Mouse (Mus musculus) stomach, postnatal 0 days (tissue): ENCODE data around the gene Tmem232. TPM values are rescaled to one million over a fixed set of nuclear protein-coding genes. Genes with fewer than 3 reads are reported as not detected.
"Not testable (repeated sequence)": the region's sequence is repeated elsewhere in the genome, so short reads cannot be mapped to it uniquely, and the experiment has no call there.

ENCODE experiments used
- ATAC-seq: fragments of 200-750 bp; cut with Nextera tagmentation; 2 replicates; pipeline ENCODE4 v1.8.0; 2017; ENCODE audit not compliant: low FRiP score, low TSS enrichment
- DNase-seq: peaks from one replicate; pipeline ENCODE4 v3.0.0-alpha.2; 2016; ENCODE audit warnings: low spot score
- H3K27ac ChIP-seq: fragments of 300-500 bp; sonication (generic); replicated peaks from 2 replicates; pipeline ENCODE4 v1.5.1; 2014; ENCODE audit warnings: mild to moderate bottlenecking, control low read depth
- H3K27me3 ChIP-seq: fragments of 300-500 bp; sonication (generic); 2 replicates; pipeline ENCODE4 v1.6.1; 2014; ENCODE audit warnings: low read length; ENCODE audit not compliant: control insufficient read depth, insufficient read depth
- H3K36me3 ChIP-seq: fragments of 300-500 bp; sonication (generic); 2 replicates; pipeline ENCODE4 v1.6.1; 2014; ENCODE audit warnings: low read length, mixed read lengths; ENCODE audit not compliant: control insufficient read depth, insufficient read depth
- H3K4me1 ChIP-seq: fragments of 300-500 bp; sonication (generic); replicated peaks from 2 replicates; pipeline ENCODE4 v1.6.1; 2014; ENCODE audit warnings: antibody characterized with exemption; ENCODE audit not compliant: control insufficient read depth, insufficient read depth
- H3K4me2 ChIP-seq: fragments of 300-500 bp; sonication (generic); replicated peaks from 2 replicates; pipeline ENCODE4 v1.6.1; 2014; ENCODE audit warnings: low read depth, mild to moderate bottlenecking, control low read depth, moderate library complexity
- H3K4me3 ChIP-seq: fragments of 300-500 bp; sonication (generic); 2 replicates; pipeline ENCODE4 v1.5.1; 2014; ENCODE audit warnings: low read depth, low read length, control low read depth
- H3K9ac ChIP-seq: fragments of 300-500 bp; sonication (generic); 2 replicates; pipeline ENCODE4 v1.6.1; 2014; ENCODE audit warnings: mild to moderate bottlenecking, low read length, control low read depth, mixed read lengths
- H3K9me3 ChIP-seq: fragments of 300-500 bp; sonication (generic); 2 replicates; pipeline ENCODE4 v1.6.1; 2016; ENCODE audit warnings: low read length; ENCODE audit not compliant: control insufficient read depth
- CTCF ChIP-seq: IDR thresholded peaks from 2 replicates; pipeline ENCODE4 v1.5.1; 2016; ENCODE audit warnings: antibody characterized with exemption, low read depth, mild to moderate bottlenecking, moderate library complexity
- EP300 ChIP-seq: optimal IDR thresholded peaks from 2 replicates; pipeline ENCODE3; 2016; ENCODE audit warnings: antibody characterized with exemption
- WGBS: fragments of 180-500 bp; shearing (Covaris S2); extraction: QIAGEN DNeasy Blood & Tissue Kit; methylation state at CpG from one replicate; pipeline ENCODE4 v1.1.7; 2014; 5-methylcytosine and 5-hydroxymethylcytosine counted together
- microRNA-seq: library from miRNA; unstranded; fragments of <30 nt; microRNA quantifications from one replicate; pipeline ENCODE4, GENCODE M21; 2016
- polyA plus RNA-seq: library from polyadenylated mRNA; unstranded; fragments of >200 nt; fragmentation: Nextera tagmentation; extraction: Ambion mirVana; gene quantifications from 2 replicates; pipeline ENCODE4 v1.2.1, GENCODE M21; 2015

Gene Tmem232
- polyA plus RNA-seq, 1 experiment from 2014 or later: not detected

- Histone ChIP-seq H3K4me1 (no peaks in the 10 kb centered on the region), H3K9me3 (no peaks in the 10 kb centered on the region), H3K4me2 (no peak overlapping the region), H3K9ac (no peak overlapping the region), H3K27ac (no peak overlapping the region), H3K27me3 (no peaks in the 10 kb centered on the region), H3K4me3 (no peak overlapping the region), H3K36me3 (no peaks in the 10 kb centered on the region)
- DNase-seq (peak; percentile 32), ATAC-seq (no peak)
- no peak for TF ChIP-seq EP300
- TF ChIP-seq CTCF: peak; percentile 74
- WGBS: 55% methylated on average over 2 of the region's 2 CpGs
These were observed 288.4 kb downstream of the Tmem232 start for GRCm38 (mm10) chr17:65252160-65252559.

GRCm38 (mm10) chr17:65250261-65250660, 290.3 kb downstream of the Tmem232 start:
- no peak for ATAC-seq

GRCm38 (mm10) chr17:65243716-65244115, 296.9 kb downstream of the Tmem232 start:
- no peak overlapping the region for H3K27ac ChIP-seq
- ATAC-seq (no peak), DNase-seq (no peak)
- H3K9ac ChIP-seq: no peak overlapping the region
- H3K4me1 ChIP-seq: no peaks in the 10 kb centered on the region
- no peaks in the 10 kb centered on the region for H3K27me3 ChIP-seq
- 84% methylated on average over 5 of the region's 5 CpGs for WGBS
- no peaks in the 10 kb centered on the region for H3K36me3 ChIP-seq
- H3K9me3 ChIP-seq: no peaks in the 10 kb centered on the region
- no peak for TF ChIP-seq CTCF
- no peak for TF ChIP-seq EP300
- H3K4me3 ChIP-seq: no peak overlapping the region
- H3K4me2 ChIP-seq: no peak overlapping the region

More at GRCm38 (mm10) chr17:65250261-65250660, 290.3 kb downstream of the Tmem232 start:
- no peaks in the 10 kb centered on the region for H3K4me1 ChIP-seq
- no peak overlapping the region for H3K27ac ChIP-seq
- no peaks in the 10 kb centered on the region for H3K27me3 ChIP-seq
- no peak overlapping the region for H3K9ac ChIP-seq
- H3K36me3 ChIP-seq: no peaks in the 10 kb centered on the region
- H3K4me2 ChIP-seq: no peak overlapping the region
- 91% methylated on average over 8 of the region's 8 CpGs for WGBS
- TF ChIP-seq EP300: no peak
- TF ChIP-seq CTCF: no peak
- DNase-seq: no peak
- no peak overlapping the region for H3K4me3 ChIP-seq
- H3K9me3 ChIP-seq: no peaks in the 10 kb centered on the region

- H3K36me3 ChIP-seq: no peaks in the 10 kb centered on the region
- no peak for ATAC-seq
- 74% methylated on average over 6 of the region's 6 CpGs for WGBS
These were observed 315.1 kb downstream of the Tmem232 start for GRCm38 (mm10) chr17:65225347-65225916.

DNA sequence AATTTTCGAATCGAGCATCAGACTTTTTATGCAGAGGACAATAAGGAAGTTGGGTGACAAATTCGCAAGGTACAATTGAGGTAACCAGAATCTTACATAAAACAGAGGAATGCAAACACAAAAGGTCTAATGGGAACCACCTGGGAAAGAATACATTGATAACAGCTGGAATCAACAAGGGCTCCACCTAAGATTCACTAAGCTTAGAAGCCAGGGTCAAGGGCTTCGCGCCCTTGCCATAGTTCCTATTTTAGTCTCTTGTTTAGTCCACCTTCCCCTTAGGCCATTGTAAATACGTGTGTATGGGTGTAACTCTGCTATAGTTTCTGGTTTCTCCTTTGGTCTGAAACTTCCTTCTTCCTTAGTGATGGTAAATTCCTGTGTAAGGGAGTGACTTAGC, 318.9 kb downstream of the Tmem232 start:
- not testable (repeated sequence) for H3K4me3 ChIP-seq, H3K9me3 ChIP-seq, H3K4me2 ChIP-seq, H3K4me1 ChIP-seq, H3K27me3 ChIP-seq, H3K36me3 ChIP-seq, H3K9ac ChIP-seq, ATAC-seq, H3K27ac ChIP-seq, DNase-seq
- WGBS: 87% methylated on average over 6 of the region's 6 CpGs

More at GRCm38 (mm10) chr17:65225347-65225916, 315.1 kb downstream of the Tmem232 start:
- no peak for TF ChIP-seq CTCF
- TF ChIP-seq EP300: no peak
- Histone ChIP-seq H3K4me2 (no peak overlapping the region), H3K4me3 (no peak overlapping the region), H3K9me3 (no peaks in the 10 kb centered on the region), H3K27ac (no peak overlapping the region), H3K9ac (no peak overlapping the region), H3K4me1 (no peaks in the 10 kb centered on the region), H3K27me3 (no peaks in the 10 kb centered on the region)
- DNase-seq: no peak

Small RNA genes within 50 kb of the gene (microRNA-seq; reads per million reads assigned to microRNA genes)
- gene Gm25731: not detected

Other genes with a start within 250 kb of the Tmem232 start
- 203 and 210 TPM in 2 replicates for gene Vapa, start 72.8 kb upstream of the Tmem232 start, polyA plus RNA-seq
- not detected in 2 replicates for gene Txndc2, start 101.4 kb upstream of the Tmem232 start, polyA plus RNA-seq
- 23.1 and 23.5 TPM in 2 replicates for gene Rab31, start 232.0 kb upstream of the Tmem232 start, polyA plus RNA-seq
- 14.2 and 15.3 TPM in 2 replicates for gene Ppp4r1, start 241.8 kb upstream of the Tmem232 start, polyA plus RNA-seq